Mouse (Mus musculus): Measurements from ENCODE around the gene C4bp. TPM values are rescaled to one million over a fixed set of nuclear protein-coding genes. Genes with fewer than 3 reads are reported as not detected.

Gene C4bp
- polyA plus RNA-seq, 1 experiment from 2014 or later = not detected

GRCm38 (mm10) chr1:130596291-130596690 is 65.1 kb downstream of the C4bp start:
- 95% methylated on average over 2 of the region's 2 CpGs for WGBS
- no peak overlapping the region for H3K4me2 ChIP-seq (ENCODE audit: low read depth, severe bottlenecking)
- no peak overlapping the region for H3K9ac ChIP-seq (ENCODE audit: low read length)
- H3K4me3 ChIP-seq (ENCODE audit: low read depth, low read length) = no peak overlapping the region
- H3K27ac ChIP-seq (replicated peaks; ENCODE audit: low read depth, low read length) = no peak overlapping the region
- no peak for ATAC-seq (ENCODE audit: insufficient number of reproducible peaks, low FRiP score, low TSS enrichment, low read depth)
- no peaks in the 10 kb centered on the region for H3K4me1 ChIP-seq (ENCODE audit: control insufficient read depth, insufficient read depth, low read length)
- DNase-seq (ENCODE audit: low spot score) = no peak
- no peaks in the 10 kb centered on the region for H3K27me3 ChIP-seq (ENCODE audit: control insufficient read depth, insufficient read depth, low read length)
- no peaks in the 10 kb centered on the region for H3K36me3 ChIP-seq (ENCODE audit: control insufficient read depth, insufficient read depth, low read length)
- H3K9me3 ChIP-seq (ENCODE audit: control insufficient read depth, low read length) = no peaks in the 10 kb centered on the region

- Histone ChIP-seq H3K4me1 (ENCODE audit: control insufficient read depth, insufficient read depth, low read length) (no peaks in the 10 kb centered on the region), H3K4me3 (ENCODE audit: low read depth, low read length) (no peak overlapping the region), H3K27me3 (ENCODE audit: control insufficient read depth, insufficient read depth, low read length) (no peaks in the 10 kb centered on the region), H3K9me3 (ENCODE audit: control insufficient read depth, low read length) (no peaks in the 10 kb centered on the region), H3K36me3 (ENCODE audit: control insufficient read depth, insufficient read depth, low read length) (no peaks in the 10 kb centered on the region), H3K4me2 (ENCODE audit: low read depth, severe bottlenecking) (no peak overlapping the region), H3K27ac (replicated peaks; ENCODE audit: low read depth, low read length) (no peak overlapping the region), H3K9ac (ENCODE audit: low read length) (no peak overlapping the region)
- DNase-seq (ENCODE audit: low spot score) = no peak
- ATAC-seq (ENCODE audit: insufficient number of reproducible peaks, low FRiP score, low TSS enrichment, low read depth) = no peak
- 91% methylated on average over 9 of the region's 9 CpGs for WGBS
Observed at GRCm38 (mm10) chr1:130588659-130589058, 72.8 kb downstream of the C4bp start.

Other genes with a start within 250 kb of the C4bp start
- gene Cd55b, start 238.6 kb downstream of the C4bp start, polyA plus RNA-seq (2014; fragmentation: Nextera tagmentation; extraction: Ambion mirVana) = not detected in 2 replicates
- 1.4 and 1.6 TPM in 2 replicates for gene Cd55, start 198.9 kb downstream of the C4bp start, polyA plus RNA-seq (2014; fragmentation: Nextera tagmentation; extraction: Ambion mirVana)
- gene Zp3r, start 32.0 kb downstream of the C4bp start, polyA plus RNA-seq (2014; fragmentation: Nextera tagmentation; extraction: Ambion mirVana) = not detected in 2 replicates
- not detected in 2 replicates for gene Gm29427, start 54.2 kb upstream of the C4bp start, polyA plus RNA-seq (2014; fragmentation: Nextera tagmentation; extraction: Ambion mirVana)
- gene Yod1, start 55.7 kb upstream of the C4bp start, polyA plus RNA-seq (2014; fragmentation: Nextera tagmentation; extraction: Ambion mirVana) = 5.9 and 7.2 TPM in 2 replicates
- 4.5 and 5.8 TPM in 2 replicates for gene Pfkfb2, start 67.6 kb upstream of the C4bp start, polyA plus RNA-seq (2014; fragmentation: Nextera tagmentation; extraction: Ambion mirVana)
- gene AA986860, start 70.3 kb upstream of the C4bp start, polyA plus RNA-seq (2014; fragmentation: Nextera tagmentation; extraction: Ambion mirVana) = 0.34 and 0.59 TPM in 2 replicates
- not detected in 2 replicates for gene Fcamr, start 139.3 kb upstream of the C4bp start, polyA plus RNA-seq (2014; fragmentation: Nextera tagmentation; extraction: Ambion mirVana)
- not detected in 2 replicates for gene Pigr, start 165.1 kb upstream of the C4bp start, polyA plus RNA-seq (2014; fragmentation: Nextera tagmentation; extraction: Ambion mirVana)
- gene Fcmr, start 204.0 kb upstream of the C4bp start, polyA plus RNA-seq (2014; fragmentation: Nextera tagmentation; extraction: Ambion mirVana) = 0.45 TPM in 1 of 2 replicates, not detected in the other
- not detected in 2 replicates for gene Il24, start 225.8 kb upstream of the C4bp start, polyA plus RNA-seq (2014; fragmentation: Nextera tagmentation; extraction: Ambion mirVana)
- gene Il20, start 249.8 kb upstream of the C4bp start, polyA plus RNA-seq (2014; fragmentation: Nextera tagmentation; extraction: Ambion mirVana) = not detected in 2 replicates

Data from limb, embryonic 11.5 days (tissue).